Mouse (Mus musculus) heart, adult 8-10 months (tissue): ENCODE results near the gene Otoa. TPM values are rescaled to one million over a fixed set of nuclear protein-coding genes. Genes with fewer than 3 reads are reported as not detected.

Source experiments
- total RNA-seq, 4 experiments: library from RNA; stranded (reverse); gene quantifications; 2 replicates each; pipeline ENCODE4 v1.2.4; 2022

Otoa gene
- total RNA-seq, 4 experiments from 2014 or later, result 0.06 to 0.19 (median 0.06) TPM

Other genes starting within 250 kb of the Otoa start
- 10 to 100 TPM; 23.0 to 42.1 (median 30.7) TPM for gene Eef2k, start 238.8 kb upstream of the Otoa start, total RNA-seq
- 1 to 10 TPM; 7.9 to 9.5 (median 8.6) TPM for gene Polr3e, start 163.9 kb upstream of the Otoa start, total RNA-seq
- gene Cdr2, start 99.3 kb upstream of the Otoa start, total RNA-seq, result 10 to 100 TPM in 1 of 4 experiments, 1 to 10 TPM in 3; 4.8 to 14.4 (median 7.2) TPM
- not detected for gene Mfsd13b, start 99.1 kb upstream of the Otoa start, total RNA-seq
- 100 to 1,000 TPM in 1 of 4 experiments, 10 to 100 TPM in 3; 83.1 to 103 (median 96.0) TPM for gene Mettl9, start 47.2 kb upstream of the Otoa start, total RNA-seq
- gene Igsf6, start 7.1 kb upstream of the Otoa start, total RNA-seq, result 1 to 10 TPM in 2 of 4 experiments, under 1 TPM in 2; 0.72 to 1.5 (median 1.2) TPM